Mouse (Mus musculus): ENCODE results near the gene Gtf2f2.

Gene Gtf2f2

GRCm38 (mm10) chr14:75859619-75860018, 151.0 kb downstream of the Gtf2f2 start:
- no peak for DNase-seq

DNA sequence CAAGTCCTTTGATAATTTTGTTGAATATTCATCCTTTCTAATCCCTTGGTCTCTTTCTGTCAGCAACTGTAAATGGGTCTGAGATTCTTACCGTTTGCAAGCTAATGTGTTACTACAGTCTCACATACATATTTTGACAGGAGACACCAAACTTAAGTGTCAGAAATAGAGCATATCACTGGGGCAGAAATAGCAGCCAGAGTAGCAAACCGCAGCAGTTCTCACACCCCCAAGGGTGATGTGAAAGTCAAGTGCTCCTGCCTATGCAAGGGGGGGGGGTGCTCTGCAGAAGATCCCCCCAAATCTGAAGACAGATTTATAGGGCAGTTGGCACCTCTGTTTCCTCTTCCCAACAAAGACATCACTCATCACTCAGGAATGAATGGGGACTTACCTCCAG, 152.5 kb downstream of the Gtf2f2 start:
- no peak for DNase-seq

- no peak for DNase-seq
Observed at GRCm38 (mm10) chr14:75855263-75855992, 155.2 kb downstream of the Gtf2f2 start.

- DNase-seq = no peak
Observed at GRCm38 (mm10) chr14:75852016-75852415, 158.6 kb downstream of the Gtf2f2 start.

DNA sequence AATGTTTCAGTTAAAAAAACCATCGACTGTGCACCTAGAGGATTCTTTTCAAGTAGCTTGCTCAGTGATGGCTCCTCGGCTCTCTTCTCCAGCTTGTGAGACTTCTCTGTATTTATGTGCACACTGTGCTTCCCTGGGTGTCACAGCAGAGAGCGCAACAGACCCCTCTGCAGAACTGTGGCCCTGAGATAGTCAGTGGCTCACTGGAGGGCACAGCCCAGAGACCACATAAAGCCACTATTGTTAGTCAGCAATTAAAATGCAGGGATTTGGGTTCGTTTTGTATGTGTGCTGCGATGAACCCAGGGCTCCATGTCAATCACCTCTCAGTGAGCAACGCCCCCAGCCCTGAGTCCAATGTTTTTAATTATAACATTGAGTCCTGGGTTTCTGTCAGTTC, 159.8 kb downstream of the Gtf2f2 start:
- DNase-seq = no peak

DNA sequence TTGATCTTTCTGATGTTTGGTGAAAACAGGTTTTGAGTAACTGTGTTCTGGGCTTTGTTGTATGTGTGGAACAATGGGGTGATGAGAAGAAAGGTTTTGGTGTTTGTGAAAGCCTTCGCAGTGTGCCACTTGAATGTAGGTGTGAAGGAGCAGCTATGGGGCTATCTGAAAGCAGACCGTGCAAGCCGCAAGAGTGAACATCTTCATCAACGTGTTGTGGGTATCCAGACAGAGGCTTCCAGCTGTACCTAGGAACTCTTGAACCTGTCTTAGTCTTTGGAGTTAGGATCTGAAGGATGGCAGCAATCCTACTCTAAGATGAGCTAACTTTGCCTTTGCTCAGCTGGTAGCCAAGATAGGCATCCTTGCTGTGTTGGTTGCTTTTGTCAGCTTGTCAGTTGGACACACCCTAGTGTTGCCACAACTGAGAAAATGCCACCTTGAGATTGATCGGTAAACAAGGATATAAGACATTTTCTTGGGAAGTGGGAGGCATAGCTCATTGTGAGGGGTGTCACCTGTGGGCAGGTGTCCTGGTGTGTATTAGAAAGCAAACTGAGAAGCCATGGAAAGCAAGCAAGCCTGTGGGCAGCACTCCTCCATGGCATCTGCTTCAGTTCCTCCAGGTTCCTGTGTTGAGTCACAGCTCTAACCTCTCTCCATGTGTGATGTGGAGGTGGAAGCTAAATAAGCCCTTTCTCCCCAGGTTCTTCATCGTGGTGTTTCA, 160.7 kb downstream of the Gtf2f2 start:
- DNase-seq = no peak

DNA sequence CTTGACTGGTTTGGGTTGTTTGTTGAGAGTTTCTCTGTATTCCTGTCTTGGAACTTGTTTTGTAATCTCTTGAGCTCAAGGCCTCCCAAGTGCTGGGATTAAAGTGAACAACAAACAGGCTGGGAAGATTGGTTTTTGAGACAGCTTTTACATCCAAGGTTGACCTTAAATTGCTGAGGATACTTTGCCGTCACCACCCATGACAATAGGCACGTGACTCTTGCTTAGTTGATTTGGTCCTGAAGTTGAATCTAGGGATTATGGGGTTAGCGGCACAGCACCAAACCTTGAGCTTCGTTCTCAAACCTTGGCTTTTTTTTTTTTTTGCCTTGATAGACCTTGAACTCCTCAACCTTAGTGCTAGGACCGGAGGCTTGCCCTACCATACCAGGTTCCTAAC, 161.4 kb downstream of the Gtf2f2 start:
- DNase-seq = no peak

- no peak for DNase-seq
Observed at GRCm38 (mm10) chr14:75848482-75848881, 162.2 kb downstream of the Gtf2f2 start.

DNA sequence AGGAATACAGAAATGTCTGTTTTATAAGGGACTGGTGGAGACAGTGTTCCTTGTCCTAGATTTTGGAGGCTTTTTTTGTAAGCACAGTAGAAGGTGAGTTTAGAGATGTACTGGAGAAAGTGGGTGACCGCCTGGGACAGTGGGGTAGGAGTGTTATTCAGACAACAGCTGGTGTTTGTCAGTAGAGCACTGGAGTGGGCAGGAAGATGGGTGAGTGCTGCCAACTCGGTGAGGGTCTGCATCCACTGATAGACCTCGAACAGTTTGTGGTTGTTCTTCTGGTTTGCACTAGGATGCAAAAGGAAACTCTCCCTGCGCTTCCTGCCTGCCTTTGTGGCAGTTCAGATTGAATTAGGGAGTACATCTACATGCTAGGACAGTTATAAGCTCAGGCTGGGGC, 163.0 kb downstream of the Gtf2f2 start:
- DNase-seq = no peak

All from right cerebral cortex, postnatal 4 days (tissue).